Mouse (Mus musculus): ENCODE measurements around the gene Coro1a. TPM values are rescaled to one million over a fixed set of nuclear protein-coding genes. Genes with fewer than 3 reads are reported as not detected.
"Not testable (repeated sequence)": the region's sequence is repeated elsewhere in the genome, so short reads cannot be mapped to it uniquely, and the experiment has no call there.

Gene Coro1a
- polyA plus RNA-seq, 1 experiment from 2014 or later = 98.8 TPM

GRCm38 (mm10) chr7:126694441-126695051 lies 13.0 kb downstream of the Coro1a start:
- peak overlapping the region; percentile 71 for H3K4me3 ChIP-seq (ENCODE audit: low read depth, low read length)
- H3K9me3 ChIP-seq (ENCODE audit: control insufficient read depth, low read length) = no peaks in the 10 kb centered on the region
- peaks cover 14% of the 10 kb centered on the region for H3K4me1 ChIP-seq (ENCODE audit: control insufficient read depth, insufficient read depth, low read length)
- H3K9ac ChIP-seq (replicated peaks; ENCODE audit: low read depth, low read length) = peak overlapping the region; percentile 71; the same call in 1 of the 2 replicates
- no peaks in the 10 kb centered on the region for H3K27me3 ChIP-seq (ENCODE audit: control insufficient read depth, insufficient read depth, low read length)
- WGBS = 14% methylated on average over 10 of the region's 10 CpGs
- no peak overlapping the region for H3K27ac ChIP-seq (ENCODE audit: low read depth, low read length)
- H3K4me2 ChIP-seq (ENCODE audit: low read depth, low read length) = peak overlapping the region; percentile 48
- no peak for ATAC-seq (ENCODE audit: low read depth)
- no peaks in the 10 kb centered on the region for H3K36me3 ChIP-seq (ENCODE audit: control insufficient read depth, insufficient read depth, low read length)

- H3K4me1 ChIP-seq (ENCODE audit: control insufficient read depth, insufficient read depth, low read length) = peaks cover 14% of the 10 kb centered on the region
- H3K36me3 ChIP-seq (ENCODE audit: control insufficient read depth, insufficient read depth, low read length) = no peaks in the 10 kb centered on the region
- WGBS = 89% methylated on average over 7 of the region's 7 CpGs
- no peak overlapping the region for H3K27ac ChIP-seq (ENCODE audit: low read depth, low read length)
- peak overlapping the region; percentile 6; the same call in 1 of the 2 replicates for H3K4me2 ChIP-seq (ENCODE audit: low read depth, low read length)
- H3K9me3 ChIP-seq (ENCODE audit: control insufficient read depth, low read length) = no peaks in the 10 kb centered on the region
- ATAC-seq (ENCODE audit: low read depth) = no peak
- no peak overlapping the region for H3K9ac ChIP-seq (replicated peaks; ENCODE audit: low read depth, low read length)
- no peaks in the 10 kb centered on the region for H3K27me3 ChIP-seq (ENCODE audit: control insufficient read depth, insufficient read depth, low read length)
- H3K4me3 ChIP-seq (ENCODE audit: low read depth, low read length) = no peak overlapping the region
Observed at GRCm38 (mm10) chr7:126693781-126694180, 13.8 kb downstream of the Coro1a start.

- Histone ChIP-seq H3K4me3 (ENCODE audit: low read depth, low read length) (no peak overlapping the region), H3K4me2 (ENCODE audit: low read depth, low read length) (no peak overlapping the region), H3K27ac (ENCODE audit: low read depth, low read length) (no peak overlapping the region), H3K36me3 (ENCODE audit: control insufficient read depth, insufficient read depth, low read length) (no peaks in the 10 kb centered on the region), H3K9me3 (ENCODE audit: control insufficient read depth, low read length) (no peaks in the 10 kb centered on the region), H3K4me1 (ENCODE audit: control insufficient read depth, insufficient read depth, low read length) (peaks cover 14% of the 10 kb centered on the region), H3K9ac (replicated peaks; ENCODE audit: low read depth, low read length) (no peak overlapping the region), H3K27me3 (ENCODE audit: control insufficient read depth, insufficient read depth, low read length) (no peaks in the 10 kb centered on the region)
- WGBS = 38% methylated on average over 3 of the region's 3 CpGs
- ATAC-seq (ENCODE audit: low read depth) = no peak
Observed at GRCm38 (mm10) chr7:126693256-126693655, 14.3 kb downstream of the Coro1a start.

GRCm38 (mm10) chr7:126692426-126692825 lies 15.2 kb downstream of the Coro1a start:
- Histone ChIP-seq H3K4me1 (ENCODE audit: control insufficient read depth, insufficient read depth, low read length) (peaks cover 14% of the 10 kb centered on the region), H3K27ac (ENCODE audit: low read depth, low read length) (no peak overlapping the region), H3K9ac (replicated peaks; ENCODE audit: low read depth, low read length) (no peak overlapping the region), H3K9me3 (ENCODE audit: control insufficient read depth, low read length) (no peaks in the 10 kb centered on the region), H3K27me3 (ENCODE audit: control insufficient read depth, insufficient read depth, low read length) (no peaks in the 10 kb centered on the region), H3K4me3 (ENCODE audit: low read depth, low read length) (no peak overlapping the region), H3K4me2 (ENCODE audit: low read depth, low read length) (no peak overlapping the region), H3K36me3 (ENCODE audit: control insufficient read depth, insufficient read depth, low read length) (no peaks in the 10 kb centered on the region)
- ATAC-seq (ENCODE audit: low read depth) = no peak
- 97% methylated on average over 26 of the region's 26 CpGs for WGBS

GRCm38 (mm10) chr7:126691676-126692075 lies 15.9 kb downstream of the Coro1a start:
- WGBS = 68% methylated on average over 3 of the region's 5 CpGs
- no peaks in the 10 kb centered on the region for H3K27me3 ChIP-seq (ENCODE audit: control insufficient read depth, insufficient read depth, low read length)
- no peak overlapping the region for H3K4me3 ChIP-seq (ENCODE audit: low read depth, low read length)
- no peak overlapping the region for H3K9ac ChIP-seq (replicated peaks; ENCODE audit: low read depth, low read length)
- no peak for ATAC-seq (ENCODE audit: low read depth)
- no peaks in the 10 kb centered on the region for H3K9me3 ChIP-seq (ENCODE audit: control insufficient read depth, low read length)
- H3K4me1 ChIP-seq (ENCODE audit: control insufficient read depth, insufficient read depth, low read length) = peaks cover 6% of the 10 kb centered on the region
- H3K27ac ChIP-seq (ENCODE audit: low read depth, low read length) = no peak overlapping the region
- H3K36me3 ChIP-seq (ENCODE audit: control insufficient read depth, insufficient read depth, low read length) = no peaks in the 10 kb centered on the region
- H3K4me2 ChIP-seq (ENCODE audit: low read depth, low read length) = no peak overlapping the region

- Histone ChIP-seq H3K27me3 (ENCODE audit: control insufficient read depth, insufficient read depth, low read length) (no peaks in the 10 kb centered on the region), H3K27ac (ENCODE audit: low read depth, low read length) (no peak overlapping the region), H3K4me3 (ENCODE audit: low read depth, low read length) (no peak overlapping the region), H3K36me3 (ENCODE audit: control insufficient read depth, insufficient read depth, low read length) (no peaks in the 10 kb centered on the region), H3K4me1 (ENCODE audit: control insufficient read depth, insufficient read depth, low read length) (peaks cover 4% of the 10 kb centered on the region; the same call in 1 of the 2 replicates), H3K4me2 (ENCODE audit: low read depth, low read length) (no peak overlapping the region), H3K9ac (replicated peaks; ENCODE audit: low read depth, low read length) (no peak overlapping the region), H3K9me3 (ENCODE audit: control insufficient read depth, low read length) (no peaks in the 10 kb centered on the region)
- ATAC-seq (ENCODE audit: low read depth) = no peak
- 84% methylated on average over 3 of the region's 3 CpGs for WGBS
Observed at GRCm38 (mm10) chr7:126690737-126691136, 16.9 kb downstream of the Coro1a start.

GRCm38 (mm10) chr7:126689021-126689420 lies 18.6 kb downstream of the Coro1a start:
- no peaks in the 10 kb centered on the region for H3K9me3 ChIP-seq (ENCODE audit: control insufficient read depth, low read length)
- no peak overlapping the region for H3K9ac ChIP-seq (replicated peaks; ENCODE audit: low read depth, low read length)
- H3K4me1 ChIP-seq (ENCODE audit: control insufficient read depth, insufficient read depth, low read length) = peaks cover 4% of the 10 kb centered on the region; the same call in 1 of the 2 replicates
- 92% methylated on average over 3 of the region's 3 CpGs for WGBS
- no peaks in the 10 kb centered on the region for H3K36me3 ChIP-seq (ENCODE audit: control insufficient read depth, insufficient read depth, low read length)
- ATAC-seq (ENCODE audit: low read depth) = no peak
- H3K27me3 ChIP-seq (ENCODE audit: control insufficient read depth, insufficient read depth, low read length) = no peaks in the 10 kb centered on the region
- H3K4me2 ChIP-seq (ENCODE audit: low read depth, low read length) = no peak overlapping the region
- H3K4me3 ChIP-seq (ENCODE audit: low read depth, low read length) = no peak overlapping the region
- H3K27ac ChIP-seq (ENCODE audit: low read depth, low read length) = no peak overlapping the region

GRCm38 (mm10) chr7:126688156-126688555 lies 19.4 kb downstream of the Coro1a start:
- not testable (repeated sequence) for H3K36me3 ChIP-seq (ENCODE audit: control insufficient read depth, insufficient read depth, low read length); H3K4me2 ChIP-seq (ENCODE audit: low read depth, low read length); ATAC-seq (ENCODE audit: low read depth); H3K4me1 ChIP-seq (ENCODE audit: control insufficient read depth, insufficient read depth, low read length); H3K4me3 ChIP-seq (ENCODE audit: low read depth, low read length); H3K9ac ChIP-seq (replicated peaks; ENCODE audit: low read depth, low read length); H3K9me3 ChIP-seq (ENCODE audit: control insufficient read depth, low read length); H3K27me3 ChIP-seq (ENCODE audit: control insufficient read depth, insufficient read depth, low read length); H3K27ac ChIP-seq (ENCODE audit: low read depth, low read length)
- 71% methylated on average over 4 of the region's 4 CpGs for WGBS

- H3K4me2 ChIP-seq (ENCODE audit: low read depth, low read length) = no peak overlapping the region
- H3K9ac ChIP-seq (replicated peaks; ENCODE audit: low read depth, low read length) = no peak overlapping the region
- no peak for ATAC-seq (ENCODE audit: low read depth)
- H3K4me1 ChIP-seq (ENCODE audit: control insufficient read depth, insufficient read depth, low read length) = no peaks in the 10 kb centered on the region
- no peaks in the 10 kb centered on the region for H3K27me3 ChIP-seq (ENCODE audit: control insufficient read depth, insufficient read depth, low read length)
- no peak overlapping the region for H3K4me3 ChIP-seq (ENCODE audit: low read depth, low read length)
- H3K9me3 ChIP-seq (ENCODE audit: control insufficient read depth, low read length) = no peaks in the 10 kb centered on the region
- H3K27ac ChIP-seq (ENCODE audit: low read depth, low read length) = no peak overlapping the region
- peaks cover 4% of the 10 kb centered on the region; the same call in 1 of the 2 replicates for H3K36me3 ChIP-seq (ENCODE audit: control insufficient read depth, insufficient read depth, low read length)
- WGBS = 97% methylated on average over 5 of the region's 5 CpGs
Observed at GRCm38 (mm10) chr7:126681221-126681620, 26.4 kb downstream of the Coro1a start.

Measured in neural tube, embryonic 14.5 days (tissue).